10 mouse cellular contexts compared by ENCODE assay signal in genomic region chr10:103194655-103195328, GRCm38 (mm10). TPM values are rescaled to one million over a fixed set of nuclear protein-coding genes. Genes with fewer than 3 reads are reported as not detected.
DNase-seq lines count a peak whose midpoint lies in the region; ATAC-seq lines count a peak whose summit lies in the region.
"Had no signal": no experiment of that assay in that cellular context is flagged by ENCODE, and none has a peak within 500 bp of the region (broad histone marks: within the 10 kb centered on the region; RNA-seq: fewer than 3 reads in every experiment).

No protein-coding gene starts in this region.

- peak; percentile 72; the same call in 1 of the 2 replicates for ATAC-seq in hindbrain, embryonic 16.5 days

- DNase-seq in heart, postnatal 10 days: peak; percentile 1 to 21
- DNase-seq in heart, postnatal 4 days: no peak
- DNase-seq in 416B (ENCODE audit: low read depth): peak; percentile 57
- peak; percentile 55 for DNase-seq in brain, adult 2 months (ENCODE audit: low read depth, low spot score)
- DNase-seq in gastrocnemius, postnatal 25 days: no peak
- DNase-seq in right cerebral cortex, postnatal 14 days: no peak
- no peak for DNase-seq in left cerebral cortex, postnatal 4 days

- H3K9ac ChIP-seq in hindbrain, embryonic 16.5 days (ENCODE audit: low read depth, low read length): no peak overlapping the region

- no peaks in the 10 kb centered on the region for H3K9me3 ChIP-seq in hindbrain, embryonic 16.5 days (ENCODE audit: control insufficient read depth, low read length)

- H3K4me1 ChIP-seq in hindbrain, embryonic 16.5 days (ENCODE audit: control insufficient read depth, insufficient read depth, low read depth, low read length): no peaks in the 10 kb centered on the region

- intact Hi-C loops in heart, postnatal 10 days (cut with DNase I): loop anchor here (2.0 to 5.0 kb wide), 2 partner anchors 328 to 747 kb away; no protein-coding TSS in a partner anchor
- intact Hi-C loops in left cerebral cortex, postnatal 4 days (cut with DNase I): loop anchor here (5.0 to 10.0 kb wide), 2 partner anchors 322 to 740 kb away; no protein-coding TSS in a partner anchor

- H3K4me3 ChIP-seq in hindbrain, embryonic 16.5 days (ENCODE audit: low read length): no peak overlapping the region

- no peak overlapping the region for H3K27ac ChIP-seq in hindbrain, embryonic 16.5 days (ENCODE audit: low read depth, low read length)

- no peaks in the 10 kb centered on the region for H3K27me3 ChIP-seq in hindbrain, embryonic 16.5 days (replicated peaks; ENCODE audit: control insufficient read depth, insufficient read depth, low read length)

- 54% methylated on average over 4 of the region's 4 CpGs for WGBS in hindbrain, embryonic 16.5 days

- no peak overlapping the region for H3K4me2 ChIP-seq in hindbrain, embryonic 16.5 days (ENCODE audit: low read length)

- no peaks in the 10 kb centered on the region for H3K36me3 ChIP-seq in hindbrain, embryonic 16.5 days (ENCODE audit: control insufficient read depth, insufficient read depth, low read length)

RNA-seq across cellular contexts. Expression of gene Lrriq1, which starts 41.3 kb away (rescaled TPM):
- under 1 TPM in 1 of 2 experiments, not detected in 1; 0.05 TPM for total RNA-seq in heart, postnatal 10 days (2021)
- not detected for total RNA-seq in heart, postnatal 4 days (2021)
- polyA plus RNA-seq in hindbrain, embryonic 16.5 days (2015; fragmentation: Nextera tagmentation; extraction: Ambion mirVana): 4.9 and 5.7 TPM in 2 replicates
- total RNA-seq in gastrocnemius, postnatal 25 days (2021): not detected
- 1 to 10 TPM; 2.8 to 3.2 TPM for total RNA-seq in left cerebral cortex, postnatal 4 days (2021)
- total RNA-seq: neutrophil, adult 5-6 weeks had no signal
- polyA plus RNA-seq: large intestine, adult 2 months had no signal

Comparison
In these comparisons a context has a peak if more than half of its experiments do, and no peak if none do; other contexts are left out.
1. DNase-seq: peak in heart, postnatal 10 days (2 of 2), 416B (single experiment) and brain, adult 2 months (single experiment); none in heart, postnatal 4 days (single experiment), gastrocnemius, postnatal 25 days (single experiment), right cerebral cortex, postnatal 14 days (single experiment) and left cerebral cortex, postnatal 4 days (single experiment).